Mouse (Mus musculus) adrenal gland, adult (tissue): ENCODE measurements around the gene Nr2e1.

Source experiments
- DNase-seq, 2 experiments: peaks; one replicate each; pipeline ENCODE4 v3.0.0; 2022 to 2023; ENCODE audit warnings: low spot score in 1 of 2; ENCODE audit not compliant: inconsistent age in 2 of 2

Nr2e1 gene

DNA sequence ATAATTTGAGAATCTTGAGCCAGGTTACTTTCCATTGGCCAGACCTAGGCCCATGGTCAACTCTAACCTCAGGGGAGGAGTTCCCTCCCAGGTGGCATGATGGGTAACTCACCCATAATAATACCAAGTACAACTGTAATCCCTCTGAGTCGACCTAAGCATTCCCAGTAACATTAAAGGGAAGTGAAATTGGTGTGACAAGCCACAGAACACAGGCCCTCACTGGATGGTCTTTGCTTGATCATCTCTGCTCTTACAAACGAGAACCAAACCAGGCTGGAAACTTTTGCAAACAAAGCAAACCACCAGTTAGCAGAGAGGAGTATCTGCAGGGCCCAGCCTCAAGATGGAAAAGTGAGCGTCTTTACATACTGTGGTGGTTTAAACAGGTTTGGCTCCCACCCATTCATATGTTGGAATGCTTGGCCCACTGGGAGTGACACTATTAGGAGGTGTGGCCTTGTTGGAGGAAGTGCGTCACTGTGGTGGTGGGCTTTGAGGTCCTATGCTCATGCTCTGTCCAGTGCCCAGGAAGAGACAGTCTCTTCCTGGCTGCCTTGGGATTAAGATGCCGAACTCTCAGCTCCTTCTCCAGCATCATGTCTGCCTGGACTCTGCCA, 23.7 kb downstream of the Nr2e1 start:
- DNase-seq: no peak

GRCm38 (mm10) chr10:42546507-42546906, 36.9 kb downstream of the Nr2e1 start:
- DNase-seq: peak in 1 of 2 experiments; percentile 27

DNA sequence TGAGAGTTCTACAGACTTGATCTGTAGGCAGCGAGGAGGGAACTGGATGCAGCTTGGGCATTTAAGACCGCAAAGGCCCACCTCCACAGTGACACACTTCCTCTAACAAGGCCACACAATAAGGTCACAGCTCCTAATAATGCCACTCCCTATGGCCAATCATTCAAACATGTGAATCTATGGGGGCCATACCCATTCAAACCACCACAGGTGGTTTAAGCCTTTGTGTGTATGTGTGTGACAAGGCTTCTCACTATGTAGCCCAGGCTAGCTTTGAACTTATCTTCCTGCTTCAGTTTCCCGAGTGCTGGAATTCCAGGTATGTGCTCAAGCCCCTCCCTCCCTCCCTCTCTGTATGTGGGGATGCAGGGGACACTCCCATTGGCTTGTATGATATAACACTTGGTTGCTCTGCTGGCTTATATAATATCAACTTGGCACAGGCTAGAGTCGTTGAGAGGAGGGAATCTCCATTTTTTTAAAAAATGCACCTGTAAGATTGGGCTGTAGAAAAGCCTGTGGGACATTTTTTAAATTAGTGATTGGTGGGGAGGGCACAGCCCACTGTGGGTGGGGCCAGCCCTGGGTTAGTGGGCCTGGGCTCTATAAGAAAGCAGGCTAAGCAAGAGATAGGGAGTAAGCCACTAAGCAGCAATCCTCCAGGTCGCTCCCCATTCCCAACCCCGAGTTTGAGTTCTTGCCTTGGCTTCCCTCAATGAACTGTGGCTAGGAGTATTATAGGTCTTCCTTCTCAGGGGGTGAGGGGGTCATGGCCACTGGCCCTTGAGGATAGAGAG, 37.5 kb downstream of the Nr2e1 start:
- no peak for DNase-seq

DNA sequence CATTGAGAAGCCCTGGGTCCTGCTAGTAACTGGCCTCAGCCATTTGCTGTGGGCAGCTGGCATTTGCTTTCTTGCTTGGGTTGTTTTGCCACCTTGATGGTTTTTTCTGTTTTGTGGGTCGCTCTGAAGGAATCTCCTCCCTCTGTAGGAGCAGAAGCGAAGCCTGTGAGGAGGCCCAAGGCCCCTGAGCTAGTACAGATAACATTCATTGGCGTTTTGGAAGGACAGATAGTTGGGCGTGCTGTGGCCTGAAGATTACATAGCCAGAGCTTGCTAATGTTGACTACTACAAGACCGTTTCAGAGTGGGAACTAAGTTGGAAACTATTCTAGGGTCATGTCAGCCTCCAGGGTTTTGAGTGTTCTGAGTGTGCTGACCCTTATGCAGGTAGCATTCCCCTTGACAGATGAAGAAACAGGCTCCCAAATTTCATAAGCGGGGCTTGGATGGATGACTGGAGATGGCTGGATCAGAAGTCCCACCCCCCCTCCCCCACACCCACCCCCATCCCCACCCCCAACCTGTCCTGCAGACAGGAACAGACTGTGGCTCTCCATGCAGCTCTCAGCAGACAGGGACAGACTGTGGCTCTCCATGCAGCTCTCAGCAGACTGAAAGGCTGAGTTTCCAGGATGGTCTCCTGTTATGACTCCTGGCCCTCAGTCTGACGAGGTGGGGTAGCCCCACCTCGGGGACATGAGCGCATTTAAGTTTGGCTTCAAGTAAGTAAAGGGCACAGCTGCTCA, 45.7 kb downstream of the Nr2e1 start:
- DNase-seq: no peak

DNA sequence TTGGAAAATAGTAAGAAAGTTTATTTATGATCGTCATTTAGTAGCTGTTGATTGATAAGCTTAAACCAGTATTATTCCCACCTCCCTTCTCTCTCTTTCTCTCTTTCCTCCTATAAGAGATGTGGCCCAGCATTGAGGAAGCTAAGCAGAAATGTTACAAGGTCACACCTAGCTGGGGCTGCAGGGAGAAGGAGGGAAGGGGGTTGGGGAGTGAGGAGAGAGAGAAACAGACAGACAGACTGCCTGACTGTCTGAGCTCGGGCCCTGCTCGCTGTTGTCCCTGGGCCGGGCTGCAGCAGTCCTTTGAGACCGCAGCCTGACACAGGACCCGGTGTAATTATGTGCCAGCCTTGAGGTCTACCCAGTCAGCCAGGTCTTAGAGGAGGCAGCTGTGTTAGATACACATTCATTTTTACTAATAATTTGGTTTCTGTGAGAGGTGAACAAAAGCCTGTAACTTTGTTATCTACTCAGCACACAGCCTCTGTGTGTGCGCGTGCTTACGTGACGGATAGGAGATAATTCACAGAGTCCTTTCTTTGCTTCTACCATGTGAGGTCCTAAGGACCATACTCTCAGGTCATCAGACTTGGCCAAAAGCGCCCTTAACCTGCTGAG, 49.5 kb downstream of the Nr2e1 start:
- DNase-seq: no peak

- DNase-seq: no peak
These were observed 57.8 kb downstream of the Nr2e1 start for GRCm38 (mm10) chr10:42525682-42526081.

DNA sequence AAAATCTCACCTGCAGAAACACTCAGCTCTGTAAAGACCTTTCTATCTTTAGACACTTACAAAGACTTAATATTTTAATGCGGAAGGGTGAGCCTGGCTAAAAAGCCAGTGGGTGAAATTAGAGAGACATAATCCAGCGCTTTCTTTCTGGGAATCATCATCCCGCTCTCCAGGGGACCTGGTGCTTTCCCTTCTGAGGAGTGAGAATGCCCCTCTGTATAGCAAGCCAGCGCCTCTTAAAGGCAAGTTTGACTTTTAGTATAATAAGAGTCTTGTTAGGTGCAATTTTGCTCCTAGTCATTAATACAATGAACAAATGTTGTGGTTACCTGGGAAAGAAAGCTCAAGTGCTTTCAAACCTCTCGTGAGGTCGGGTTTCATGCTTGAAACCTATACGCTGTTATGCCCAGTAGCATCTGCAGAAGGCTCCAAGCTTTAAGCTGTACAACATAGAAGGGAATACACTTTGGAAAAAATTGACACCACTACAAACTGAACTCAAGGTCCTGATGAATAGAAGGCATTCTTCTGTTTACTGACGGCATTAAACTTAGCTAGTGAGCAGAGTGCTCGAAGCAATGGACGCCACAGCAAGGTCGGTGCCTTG, 59.8 kb downstream of the Nr2e1 start:
- DNase-seq: no peak

DNA sequence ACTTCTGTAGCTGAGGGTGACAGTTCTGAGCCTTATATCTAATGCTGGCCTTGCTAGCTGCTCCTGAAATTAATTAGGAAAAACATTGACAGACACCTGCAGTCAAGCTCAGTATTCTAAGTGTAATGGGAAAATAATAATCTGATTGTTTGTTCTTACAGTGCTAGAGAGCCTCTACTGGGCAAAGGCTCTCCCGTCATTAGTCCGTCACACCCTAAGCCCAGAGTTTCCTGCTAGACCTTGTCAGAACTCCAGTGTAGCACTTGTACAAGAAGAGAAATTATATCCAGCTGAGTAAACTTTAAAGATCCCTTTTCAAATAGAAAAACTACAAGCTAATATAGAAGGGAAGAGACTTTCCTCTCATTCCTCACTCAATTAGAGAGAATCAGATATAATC, 60.5 kb downstream of the Nr2e1 start:
- DNase-seq: no peak

DNA sequence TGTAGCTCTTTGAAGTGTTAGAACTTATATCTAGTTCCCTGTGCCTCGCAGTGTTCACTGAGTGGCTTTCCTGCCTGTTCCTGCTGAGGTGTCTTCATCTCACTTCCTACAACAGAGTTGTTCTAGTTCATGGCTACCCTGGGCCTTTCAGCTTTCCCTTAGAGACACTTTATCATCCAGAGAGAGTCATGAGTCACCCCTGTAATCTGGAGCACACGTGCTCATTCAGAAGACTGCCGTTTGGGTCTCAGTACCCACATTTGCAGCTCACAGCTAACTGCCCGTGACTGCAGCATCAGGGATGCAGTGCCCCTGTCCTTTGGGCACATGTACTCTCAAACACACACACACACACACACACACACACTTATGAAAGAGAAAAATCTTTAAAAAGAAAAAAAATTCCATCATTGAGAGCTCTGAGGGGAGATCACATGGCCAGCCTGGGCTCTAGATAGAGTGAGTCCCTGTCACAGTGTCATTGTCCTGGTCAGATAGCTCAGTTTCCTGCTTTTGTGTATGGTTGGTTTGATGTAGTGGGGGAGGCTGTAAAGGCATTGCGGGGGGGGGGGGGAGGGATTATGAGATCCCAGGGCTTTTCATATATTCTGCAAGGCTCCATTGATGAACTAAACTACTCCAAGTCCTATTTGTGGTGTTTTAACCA, 62.0 kb downstream of the Nr2e1 start:
- DNase-seq: peak; percentile 21 to 52

DNA sequence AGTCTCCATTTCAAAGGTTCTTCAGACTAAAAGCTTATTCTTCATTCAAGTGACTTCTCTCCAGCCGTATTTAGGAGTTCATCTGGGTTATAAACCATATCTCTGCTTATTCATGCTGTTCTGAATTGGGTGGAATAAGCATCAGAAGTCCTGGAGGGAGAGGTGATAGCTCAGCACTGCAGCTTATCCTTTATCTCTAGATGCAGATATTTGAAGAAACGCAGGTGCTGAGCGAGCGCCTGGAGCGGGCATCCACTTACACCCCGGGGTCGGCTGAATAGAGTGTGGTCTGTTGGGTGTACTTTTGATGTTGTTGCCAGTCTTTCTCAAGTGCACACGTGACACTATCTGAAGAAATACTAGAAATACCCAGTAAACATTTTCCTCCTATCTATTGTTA, 65.1 kb downstream of the Nr2e1 start:
- no peak for DNase-seq

- DNase-seq: no peak
These were observed 69.3 kb downstream of the Nr2e1 start for GRCm38 (mm10) chr10:42514125-42514524.
